Mouse (Mus musculus) midbrain, postnatal 0 days (tissue): ENCODE data around the gene Rbm42. TPM values are rescaled to one million over a fixed set of nuclear protein-coding genes. Genes with fewer than 3 reads are reported as not detected.

ENCODE experiments used
- ATAC-seq: fragments of 200-750 bp; cut with Nextera tagmentation; 2 replicates; pipeline ENCODE4 v1.8.0; 2017; ENCODE audit warnings: moderate number of reproducible peaks, mild to moderate bottlenecking, moderate TSS enrichment, moderate library complexity; ENCODE audit not compliant: low FRiP score
- DNase-seq: peaks from one replicate; pipeline ENCODE4 v3.0.0-alpha.2; 2015; ENCODE audit warnings: low spot score
- H3K27ac ChIP-seq: fragments of 300-500 bp; sonication (generic); 2 replicates; pipeline ENCODE4 v1.5.1; 2014; ENCODE audit warnings: low read depth, mild to moderate bottlenecking, low read length, mixed read lengths
- H3K27me3 ChIP-seq: fragments of 300-500 bp; sonication (generic); 2 replicates; pipeline ENCODE4 v1.6.1; 2014; ENCODE audit warnings: low read length, control low read depth, mixed read lengths; ENCODE audit not compliant: insufficient read depth
- H3K36me3 ChIP-seq: fragments of 300-500 bp; sonication (generic); 2 replicates; pipeline ENCODE4 v1.6.1; 2014; ENCODE audit warnings: low read length, control low read depth, mixed read lengths; ENCODE audit not compliant: insufficient read depth
- H3K4me1 ChIP-seq: fragments of 300-500 bp; sonication (generic); 2 replicates; pipeline ENCODE4 v1.6.1; 2014; ENCODE audit warnings: mild to moderate bottlenecking, control low read depth, antibody characterized with exemption, low read length, mixed read lengths; ENCODE audit not compliant: insufficient read depth
- H3K4me2 ChIP-seq: fragments of 300-500 bp; sonication (generic); 2 replicates; pipeline ENCODE4 v1.6.1; 2014; ENCODE audit warnings: low read depth, mild to moderate bottlenecking, low read length, mixed read lengths; ENCODE audit not compliant: poor library complexity, severe bottlenecking
- H3K4me3 ChIP-seq: fragments of 300-500 bp; sonication (generic); 2 replicates; pipeline ENCODE4 v1.5.1; 2014; ENCODE audit warnings: low read depth, mild to moderate bottlenecking, low read length, moderate library complexity
- H3K9ac ChIP-seq: fragments of 300-500 bp; sonication (generic); replicated peaks from 2 replicates; pipeline ENCODE4 v1.6.1; 2014; ENCODE audit warnings: mild to moderate bottlenecking, low read length, moderate library complexity, mixed read lengths; ENCODE audit not compliant: poor library complexity, severe bottlenecking
- H3K9me3 ChIP-seq: fragments of 300-500 bp; sonication (generic); 2 replicates; pipeline ENCODE4 v1.6.1; 2016; ENCODE audit warnings: low read length, control low read depth
- CTCF ChIP-seq: IDR thresholded peaks from 2 replicates; pipeline ENCODE4 v1.5.1; 2016; ENCODE audit warnings: antibody characterized with exemption, mild to moderate bottlenecking
- WGBS: fragments of 180-500 bp; shearing (Covaris S2); extraction: QIAGEN DNeasy Blood & Tissue Kit; methylation state at CpG from one replicate; pipeline ENCODE4 v1.1.7; 2014; 5-methylcytosine and 5-hydroxymethylcytosine counted together
- polyA plus RNA-seq: library from polyadenylated mRNA; unstranded; fragments of >200 nt; fragmentation: Nextera tagmentation; extraction: Ambion mirVana; gene quantifications from 2 replicates; pipeline ENCODE4 v1.2.1, GENCODE M21; 2015
- total RNA-seq: library from RNA; depleted of rRNA; stranded (reverse); fragments of >200 nt; gene quantifications from 2 replicates; pipeline ENCODE4 v1.2.3, GENCODE M21; 2014

Gene Rbm42
- total and polyA plus RNA-seq, 2 experiments from 2014 or later, result 120 to 185 TPM

DNA sequence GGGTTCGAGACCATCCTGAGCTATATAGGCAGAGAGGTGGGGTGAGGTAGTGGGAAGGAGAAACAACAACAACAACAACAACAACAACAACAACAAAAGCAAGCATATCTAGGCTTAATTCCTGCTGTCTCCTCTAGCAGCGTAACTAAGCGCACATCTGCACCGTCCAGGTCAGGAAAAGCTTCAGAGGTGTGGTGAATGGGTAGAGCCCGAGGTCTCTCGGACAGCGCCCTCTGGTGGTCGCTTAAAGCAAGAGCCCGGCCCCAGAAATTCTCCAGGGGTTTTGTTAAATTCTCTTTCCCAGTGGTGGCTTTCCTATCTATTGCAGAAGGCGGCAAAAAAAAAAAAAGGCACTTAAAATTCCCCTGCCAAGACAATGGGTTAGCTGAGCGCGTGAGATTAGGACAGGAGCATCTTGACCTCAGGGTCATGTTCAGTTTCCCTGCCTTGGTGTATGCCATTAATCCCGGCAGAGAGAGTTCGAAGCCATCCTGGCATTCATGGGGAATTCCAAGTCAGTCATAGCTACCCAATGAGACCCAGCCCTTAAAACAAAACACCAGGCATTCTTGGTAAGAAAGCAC, 36.5 kb downstream of the Rbm42 start:
- peak; percentile 53 for DNase-seq

DNA sequence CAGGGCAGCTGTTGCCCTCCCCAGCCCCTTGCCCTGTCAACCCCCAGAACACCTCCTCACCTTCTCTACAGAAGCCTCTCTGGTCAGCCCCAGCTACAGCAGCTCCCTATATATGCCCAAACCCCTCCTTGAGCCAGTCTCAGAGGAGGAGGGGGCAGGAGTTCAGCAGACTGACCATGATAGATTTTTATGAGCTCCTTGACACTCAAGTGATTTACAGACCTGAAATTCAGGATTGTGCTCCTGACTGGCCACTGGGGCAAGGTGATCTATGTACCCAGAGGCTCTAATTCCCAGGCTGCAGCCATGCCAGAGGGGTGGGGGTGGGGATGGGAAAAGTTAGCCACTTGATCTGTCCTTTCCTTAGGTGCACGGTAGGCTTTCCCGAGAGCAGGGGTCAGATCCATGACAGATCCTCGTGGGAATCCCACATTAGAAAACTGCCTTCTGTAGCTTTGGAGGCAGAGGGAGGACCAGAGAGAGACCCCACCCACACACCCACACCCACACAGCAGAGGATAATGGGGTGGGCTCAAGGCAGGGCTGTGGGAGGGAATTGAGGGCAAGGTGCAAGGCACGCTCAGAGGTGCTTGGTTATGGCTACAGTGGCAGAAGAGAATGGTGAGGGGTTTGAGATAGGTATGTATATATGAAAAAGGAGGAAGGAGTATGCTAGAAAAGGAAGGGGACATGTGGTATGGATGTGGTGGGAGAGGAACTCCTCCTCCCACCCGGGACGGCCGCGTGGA, 37.3 kb downstream of the Rbm42 start, which contains the start of gene Upk1a:
Upk1a (minus strand) TSS at position 194 of the 749 bp plus-strand sequence.
- ATAC-seq (no peak), DNase-seq (no peak)
- 84% methylated on average over 8 of the region's 8 CpGs for WGBS
- Histone ChIP-seq H3K4me3 (no peak within 1 kb of the TSS), H3K36me3 (peaks cover 14% of the 10 kb centered on the region), H3K4me1 (no peaks in the 10 kb centered on the region), H3K9me3 (no peaks in the 10 kb centered on the region), H3K27me3 (no peaks in the 10 kb centered on the region), H3K27ac (no peak within 1 kb of the TSS), H3K4me2 (no peak within 1 kb of the TSS), H3K9ac (no peak within 1 kb of the TSS)
- TF ChIP-seq CTCF, result no peak

More for the DNA sequence above, 36.5 kb downstream of the Rbm42 start:
- Histone ChIP-seq H3K9ac (no peak overlapping the region), H3K27ac (no peak overlapping the region), H3K36me3 (peaks cover 20% of the 10 kb centered on the region), H3K27me3 (no peaks in the 10 kb centered on the region), H3K4me1 (no peaks in the 10 kb centered on the region), H3K4me2 (no peak overlapping the region), H3K9me3 (no peaks in the 10 kb centered on the region), H3K4me3 (no peak overlapping the region)
- ATAC-seq, result no peak
- peak; percentile 70 for TF ChIP-seq CTCF
- 23% methylated on average over 14 of the region's 14 CpGs for WGBS

DNA sequence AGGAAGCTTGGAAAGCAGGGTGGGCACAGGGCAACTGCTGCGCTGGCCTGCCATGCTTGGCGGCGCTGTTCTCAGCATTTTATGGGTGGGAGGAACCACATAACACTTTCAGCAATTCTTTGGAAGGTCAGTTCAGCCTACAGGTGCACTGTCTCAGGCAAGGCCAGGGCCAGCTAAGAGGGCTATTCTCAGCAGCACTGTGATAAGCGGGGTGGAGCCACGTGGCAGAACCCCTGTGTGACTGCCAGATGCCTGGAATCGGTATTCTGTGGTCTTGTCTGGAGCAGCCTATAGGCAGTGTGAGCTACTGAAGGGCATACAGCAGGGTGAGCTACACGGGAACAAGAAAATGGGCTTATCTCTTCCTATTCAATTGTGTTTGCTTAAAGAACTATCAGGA, 40.1 kb downstream of the Rbm42 start:
- no peaks in the 10 kb centered on the region for H3K36me3 ChIP-seq
- no peak overlapping the region for H3K4me3 ChIP-seq
- no peak overlapping the region for H3K27ac ChIP-seq
- ATAC-seq, result no peak
- 60% methylated on average over 7 of the region's 7 CpGs for WGBS
- H3K4me2 ChIP-seq, result no peak overlapping the region
- DNase-seq, result no peak
- TF ChIP-seq CTCF, result no peak
- H3K27me3 ChIP-seq, result no peaks in the 10 kb centered on the region
- H3K9ac ChIP-seq, result peak overlapping the region; percentile 24; the same call in 1 of the 2 replicates
- no peaks in the 10 kb centered on the region for H3K9me3 ChIP-seq
- H3K4me1 ChIP-seq, result no peaks in the 10 kb centered on the region

DNA sequence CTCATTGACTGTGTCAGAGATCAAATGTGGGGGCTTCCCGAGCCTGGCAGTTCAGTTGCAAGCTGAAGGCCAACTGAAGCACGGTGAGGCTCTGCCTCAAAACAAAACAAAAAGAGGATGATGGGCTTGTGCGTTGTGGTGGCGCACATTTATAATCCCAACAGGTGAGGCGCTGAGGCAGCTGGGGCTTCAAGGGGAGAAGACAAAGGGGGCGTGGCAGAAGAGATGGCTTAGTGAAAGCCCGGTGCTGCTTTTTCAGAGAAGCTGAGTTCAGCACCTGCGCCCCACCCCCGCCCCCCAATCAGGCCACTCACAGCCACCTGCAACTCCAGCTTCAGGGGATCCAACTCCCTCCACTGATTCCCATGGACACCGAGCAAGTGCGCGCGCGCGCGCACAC, 41.6 kb downstream of the Rbm42 start:
- WGBS, result 49% methylated on average over 16 of the region's 16 CpGs
- no peak for ATAC-seq

DNA sequence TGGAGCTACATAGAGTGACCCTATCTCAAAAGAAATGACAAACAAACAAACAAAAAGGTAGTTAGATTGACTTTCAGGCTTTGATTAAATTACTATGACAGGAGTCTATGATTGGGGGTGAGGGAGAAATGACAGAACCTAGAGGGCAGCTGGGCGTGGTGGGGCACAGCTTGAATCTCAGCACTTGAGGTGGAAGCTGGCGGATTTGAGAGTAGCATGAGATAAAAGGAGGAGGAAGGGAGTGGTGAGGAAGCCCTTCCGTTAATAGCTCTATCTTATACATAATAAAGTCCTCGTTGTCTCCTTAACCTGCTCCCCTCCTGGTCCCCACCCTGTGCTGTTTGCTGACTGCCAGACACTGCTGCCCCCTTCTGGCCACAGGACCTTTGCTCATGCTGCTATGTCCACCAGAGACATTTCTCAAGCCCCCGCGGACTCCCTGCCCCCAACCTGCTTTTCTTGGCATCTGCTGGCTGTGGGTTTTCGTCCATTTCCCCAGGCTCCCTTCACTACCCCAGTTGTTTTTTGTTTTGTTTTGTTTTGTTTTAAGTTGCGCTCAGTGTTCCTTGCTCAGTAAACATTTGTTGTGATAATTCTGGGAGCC, 42.3 kb downstream of the Rbm42 start:
- DNase-seq (peak; percentile 37), ATAC-seq (no peak)
- 28% methylated on average over 8 of the region's 8 CpGs for whole genome bisulfite sequencing

More for the DNA sequence above, 41.6 kb downstream of the Rbm42 start:
- Histone ChIP-seq H3K4me1 (no peaks in the 10 kb centered on the region), H3K9me3 (no peaks in the 10 kb centered on the region), H3K27me3 (no peaks in the 10 kb centered on the region), H3K4me3 (no peak overlapping the region), H3K9ac (no peak overlapping the region), H3K27ac (no peak overlapping the region), H3K4me2 (no peak overlapping the region), H3K36me3 (no peaks in the 10 kb centered on the region)
- DNase-seq, result no peak
- no peak for TF ChIP-seq CTCF

DNA sequence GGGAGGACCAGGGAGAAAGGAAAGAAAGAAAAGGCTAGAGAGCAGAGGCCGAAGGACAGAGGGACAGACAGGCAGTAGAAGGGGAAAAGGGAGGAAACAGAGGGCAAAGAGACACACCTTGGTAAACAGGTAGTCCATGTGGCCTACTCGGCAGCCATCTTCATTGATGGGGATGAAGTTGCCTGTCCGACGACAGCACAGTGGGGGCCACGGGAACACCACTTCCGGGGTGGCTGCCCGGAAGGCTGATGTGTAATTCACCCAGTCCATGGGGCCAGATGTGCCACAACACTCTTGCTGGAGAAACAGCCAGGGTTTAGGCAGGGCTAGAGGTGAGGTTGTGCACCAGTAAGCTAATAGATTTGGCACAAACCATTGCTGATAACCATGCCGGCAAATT, 45.2 kb downstream of the Rbm42 start:
- ATAC-seq (no peak), DNase-seq (no peak)
- 89% methylated on average over 8 of the region's 8 CpGs for WGBS
- Histone ChIP-seq H3K4me1 (no peaks in the 10 kb centered on the region), H3K4me2 (no peak overlapping the region), H3K27me3 (no peaks in the 10 kb centered on the region), H3K9me3 (no peaks in the 10 kb centered on the region), H3K36me3 (no peaks in the 10 kb centered on the region), H3K4me3 (no peak overlapping the region), H3K27ac (no peak overlapping the region), H3K9ac (no peak overlapping the region)
- TF ChIP-seq CTCF, result no peak

More for the DNA sequence above, 42.3 kb downstream of the Rbm42 start:
- TF ChIP-seq CTCF, result peak; percentile 64
- H3K36me3 ChIP-seq, result no peaks in the 10 kb centered on the region
- H3K9me3 ChIP-seq, result no peaks in the 10 kb centered on the region
- H3K9ac ChIP-seq, result no peak overlapping the region
- no peaks in the 10 kb centered on the region for H3K27me3 ChIP-seq
- no peaks in the 10 kb centered on the region for H3K4me1 ChIP-seq
- H3K4me3 ChIP-seq, result no peak overlapping the region
- H3K27ac ChIP-seq, result no peak overlapping the region
- no peak overlapping the region for H3K4me2 ChIP-seq
